Mouse (Mus musculus) neural tube, embryonic 12.5 days (tissue): Measurements from ENCODE around the gene Cnga1. TPM values are rescaled to one million over a fixed set of nuclear protein-coding genes. Genes with fewer than 3 reads are reported as not detected.
"Not testable (repeated sequence)": the region's sequence is repeated elsewhere in the genome, so short reads cannot be mapped to it uniquely, and the experiment has no call there.

Source experiments
- ATAC-seq: fragments of 200-750 bp; cut with Nextera tagmentation; 2 replicates; pipeline ENCODE4 v1.8.0; 2017; ENCODE audit warnings: low read depth, mild to moderate bottlenecking, moderate TSS enrichment, moderate library complexity; ENCODE audit not compliant: low FRiP score
- H3K27ac ChIP-seq: fragments of 300-500 bp; sonication (generic); 2 replicates; pipeline ENCODE4 v1.5.1; 2016
- H3K27me3 ChIP-seq: fragments of 300-500 bp; sonication (generic); replicated peaks from 2 replicates; pipeline ENCODE4 v1.6.1; 2016; ENCODE audit warnings: mild to moderate bottlenecking
- H3K36me3 ChIP-seq: fragments of 300-500 bp; sonication (generic); 2 replicates; pipeline ENCODE4 v1.6.1; 2016; ENCODE audit warnings: mild to moderate bottlenecking
- H3K4me1 ChIP-seq: fragments of 300-500 bp; sonication (generic); 2 replicates; pipeline ENCODE4 v1.6.1; 2016
- H3K4me2 ChIP-seq: fragments of 300-500 bp; sonication (generic); replicated peaks from 2 replicates; pipeline ENCODE4 v1.6.1; 2016; ENCODE audit warnings: mild to moderate bottlenecking
- H3K4me3 ChIP-seq: fragments of 300-500 bp; sonication (generic); 2 replicates; pipeline ENCODE4 v1.5.1; 2016
- H3K9ac ChIP-seq: fragments of 300-500 bp; sonication (generic); 2 replicates; pipeline ENCODE4 v1.6.1; 2016; ENCODE audit warnings: mild to moderate bottlenecking
- H3K9me3 ChIP-seq: fragments of 300-500 bp; sonication (generic); 2 replicates; pipeline ENCODE4 v1.6.1; 2016; ENCODE audit warnings: mild to moderate bottlenecking
- WGBS: fragments of 180-500 bp; shearing (Covaris S2); methylation state at CpG from one replicate; pipeline ENCODE4 v1.1.7; 2016; 5-methylcytosine and 5-hydroxymethylcytosine counted together
- polyA plus RNA-seq: library from polyadenylated mRNA; unstranded; fragments of >200 nt; fragmentation: Nextera tagmentation; extraction: Ambion mirVana; gene quantifications from 2 replicates; pipeline ENCODE4 v1.2.1, GENCODE M21; 2016

Cnga1 gene
- polyA plus RNA-seq, 1 experiment from 2014 or later: not detected

GRCm38 (mm10) chr5:72634791-72635271, 9.2 kb downstream of the Cnga1 start:
- Histone ChIP-seq H3K27me3 (no peaks in the 10 kb centered on the region), H3K36me3 (no peaks in the 10 kb centered on the region), H3K4me1 (no peaks in the 10 kb centered on the region), H3K9ac (no peak overlapping the region), H3K27ac (no peak overlapping the region), H3K4me3 (no peak overlapping the region), H3K9me3 (no peaks in the 10 kb centered on the region), H3K4me2 (no peak overlapping the region)
- 87% methylated on average over 9 of the region's 9 CpGs for WGBS
- ATAC-seq: no peak

- Histone ChIP-seq H3K4me3 (no peak overlapping the region), H3K27me3 (no peaks in the 10 kb centered on the region), H3K4me2 (no peak overlapping the region), H3K9me3 (no peaks in the 10 kb centered on the region), H3K4me1 (no peaks in the 10 kb centered on the region), H3K36me3 (no peaks in the 10 kb centered on the region), H3K27ac (no peak overlapping the region), H3K9ac (no peak overlapping the region)
- no peak for ATAC-seq
- 91% methylated on average over 6 of the region's 6 CpGs for WGBS
These were observed 14.0 kb downstream of the Cnga1 start for GRCm38 (mm10) chr5:72630026-72630425.

DNA sequence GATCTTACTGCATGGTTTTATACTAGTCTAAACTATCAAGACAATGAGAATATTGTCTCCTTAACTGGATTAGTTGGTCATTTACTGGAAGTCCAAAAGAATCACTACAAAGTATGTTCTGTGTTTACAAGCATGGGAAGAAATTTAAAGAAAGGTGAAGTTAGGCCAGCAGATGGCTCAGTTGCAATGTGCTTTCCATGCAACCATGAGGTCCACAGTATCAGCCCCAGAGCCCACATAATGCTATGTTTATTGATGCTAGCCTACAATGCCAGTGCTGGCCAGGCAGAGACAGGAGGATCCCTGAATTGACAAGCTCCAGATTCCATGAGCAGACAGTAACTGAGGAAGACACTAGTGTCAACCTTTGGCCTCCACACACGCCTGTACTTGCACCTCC, 23.1 kb downstream of the Cnga1 start:
- Histone ChIP-seq H3K9ac (no peak overlapping the region), H3K27ac (no peak overlapping the region), H3K9me3 (no peaks in the 10 kb centered on the region), H3K36me3 (no peaks in the 10 kb centered on the region), H3K4me1 (no peaks in the 10 kb centered on the region), H3K27me3 (no peaks in the 10 kb centered on the region), H3K4me2 (no peak overlapping the region), H3K4me3 (no peak overlapping the region)
- ATAC-seq: no peak
- 72% methylated on average over 1 of the region's 1 CpGs for WGBS

DNA sequence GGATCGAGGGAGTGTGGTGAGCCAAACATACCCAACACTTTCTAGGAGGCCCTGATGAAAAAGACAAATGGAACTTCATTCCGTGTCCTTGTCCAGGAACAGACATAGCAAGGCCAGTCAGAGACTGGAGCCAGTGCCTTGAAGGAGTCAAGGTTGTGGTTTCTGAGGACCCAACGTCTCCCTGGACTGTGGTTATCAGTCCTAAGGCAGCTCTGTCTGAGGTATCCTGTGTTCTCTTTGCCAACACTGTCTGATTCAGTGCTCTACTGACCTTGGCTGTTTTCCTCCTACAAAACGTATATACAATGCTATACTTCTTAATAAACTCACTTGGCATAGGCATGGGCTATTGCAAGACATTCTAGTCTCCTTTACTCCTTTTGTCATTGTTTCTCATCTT, 26.7 kb downstream of the Cnga1 start:
- no peaks in the 10 kb centered on the region for H3K9me3 ChIP-seq
- ATAC-seq: no peak
- H3K9ac ChIP-seq: no peak overlapping the region
- WGBS: 85% methylated on average over 4 of the region's 4 CpGs
- no peaks in the 10 kb centered on the region for H3K36me3 ChIP-seq
- no peak overlapping the region for H3K4me2 ChIP-seq
- H3K4me1 ChIP-seq: no peaks in the 10 kb centered on the region
- no peak overlapping the region for H3K4me3 ChIP-seq
- no peak overlapping the region for H3K27ac ChIP-seq
- no peaks in the 10 kb centered on the region for H3K27me3 ChIP-seq

DNA sequence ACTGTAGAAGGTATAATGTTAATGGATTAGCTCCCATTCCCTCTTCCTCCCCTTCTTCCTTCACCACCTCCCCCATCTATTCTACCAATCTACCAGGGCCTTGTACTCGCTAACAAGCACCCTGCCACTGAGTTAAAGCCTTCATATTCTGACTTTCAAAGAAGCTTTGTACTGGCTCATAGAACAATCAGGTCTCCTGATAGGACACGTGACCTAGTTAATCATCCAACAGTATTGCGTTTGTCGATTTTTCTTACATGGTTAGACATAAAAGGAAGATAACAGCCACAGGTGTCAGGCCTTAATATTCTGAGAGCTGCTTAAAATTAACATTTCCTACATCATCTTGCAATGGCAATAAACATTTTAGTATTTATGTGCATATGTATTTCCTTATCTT, 40.9 kb downstream of the Cnga1 start:
- Histone ChIP-seq H3K27me3 (no peaks in the 10 kb centered on the region), H3K4me3 (no peak overlapping the region), H3K27ac (no peak overlapping the region), H3K4me1 (no peaks in the 10 kb centered on the region), H3K36me3 (no peaks in the 10 kb centered on the region), H3K9me3 (no peaks in the 10 kb centered on the region), H3K4me2 (no peak overlapping the region), H3K9ac (no peak overlapping the region)
- 90% methylated on average over 4 of the region's 4 CpGs for WGBS
- no peak for ATAC-seq

DNA sequence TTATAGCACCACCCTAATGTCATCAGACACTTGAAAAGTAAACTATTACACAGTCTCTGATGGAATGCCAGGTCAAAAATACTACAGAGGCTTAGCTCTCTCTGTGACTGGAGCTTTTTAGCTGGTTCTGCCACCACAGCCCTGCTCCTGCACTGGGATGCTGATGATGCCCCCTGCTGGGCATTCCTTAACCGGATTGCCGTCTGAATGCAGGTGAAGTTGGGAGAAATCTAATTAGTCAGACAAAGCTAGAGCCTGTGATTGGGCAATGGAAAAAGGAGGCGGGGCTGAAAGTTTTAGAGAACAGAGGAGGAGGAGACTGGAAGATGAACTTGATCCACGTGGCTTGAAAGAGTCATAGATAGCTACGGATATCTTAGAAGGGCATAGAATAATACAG, 43.1 kb downstream of the Cnga1 start:
- Histone ChIP-seq H3K36me3 (no peaks in the 10 kb centered on the region), H3K27me3 (no peaks in the 10 kb centered on the region), H3K9ac (no peak overlapping the region), H3K4me2 (no peak overlapping the region), H3K4me3 (no peak overlapping the region), H3K9me3 (no peaks in the 10 kb centered on the region), H3K27ac (no peak overlapping the region), H3K4me1 (no peaks in the 10 kb centered on the region)
- 16% methylated on average over 5 of the region's 5 CpGs for WGBS
- ATAC-seq: no peak

GRCm38 (mm10) chr5:72587192-72587681, 56.8 kb downstream of the Cnga1 start, which contains the start of gene Gm5868:
TSS of gene Gm5868 (minus strand) at chr5:72587551.
- peak within 1 kb of the TSS; percentile 38 for H3K4me3 ChIP-seq
- peaks cover 7% of the 10 kb centered on the region for H3K27me3 ChIP-seq
- H3K36me3 ChIP-seq: no peaks in the 10 kb centered on the region
- 2% methylated on average over 37 of the region's 38 CpGs for WGBS
- no peaks in the 10 kb centered on the region for H3K9me3 ChIP-seq
- H3K4me1 ChIP-seq: 0 out of 2 replicates have a peak, but pooled peaks cover 5% of the 10 kb centered on the region
- no peak within 1 kb of the TSS for H3K27ac ChIP-seq
- H3K9ac ChIP-seq: peak within 1 kb of the TSS; percentile 40; the same call in 1 of the 2 replicates
- peak; percentile 84 for ATAC-seq
- peak within 1 kb of the TSS; percentile 69 for H3K4me2 ChIP-seq

DNA sequence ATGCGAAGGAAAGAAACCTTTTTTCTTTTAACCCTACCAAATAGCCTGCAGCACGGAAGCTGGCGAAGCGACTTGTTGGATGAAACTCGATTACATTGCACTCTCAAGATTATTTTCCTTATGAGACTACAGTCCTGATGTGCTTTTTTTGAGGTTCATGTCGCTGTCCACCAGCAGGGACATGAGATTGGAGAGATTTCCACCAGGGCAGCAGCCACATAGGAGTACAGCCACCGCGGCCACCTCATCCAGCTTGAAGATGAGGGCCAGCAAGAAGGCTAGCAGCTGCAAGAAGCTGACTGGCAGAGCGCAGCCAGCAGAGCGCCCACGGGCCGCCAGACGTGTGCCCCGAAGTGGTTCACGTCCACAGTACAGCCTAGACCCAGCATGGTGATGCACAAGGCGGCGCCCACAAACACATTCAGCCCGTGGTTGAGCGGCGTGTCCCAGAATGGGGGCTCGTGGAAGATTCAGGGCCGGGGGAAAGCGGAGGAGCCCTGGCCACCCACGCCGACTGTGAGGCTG, 57.3 kb downstream of the Cnga1 start:
- H3K27ac ChIP-seq, H3K9me3 ChIP-seq, H3K27me3 ChIP-seq, H3K4me1 ChIP-seq, H3K36me3 ChIP-seq: not testable (repeated sequence)
- peak; percentile 66 for ATAC-seq
- Histone ChIP-seq H3K4me3 (peak overlapping the region; percentile 38), H3K9ac (peak overlapping the region; percentile 40; the same call in 1 of the 2 replicates), H3K4me2 (peak overlapping the region; percentile 69)
- 47% methylated on average over 25 of the region's 25 CpGs for WGBS

DNA sequence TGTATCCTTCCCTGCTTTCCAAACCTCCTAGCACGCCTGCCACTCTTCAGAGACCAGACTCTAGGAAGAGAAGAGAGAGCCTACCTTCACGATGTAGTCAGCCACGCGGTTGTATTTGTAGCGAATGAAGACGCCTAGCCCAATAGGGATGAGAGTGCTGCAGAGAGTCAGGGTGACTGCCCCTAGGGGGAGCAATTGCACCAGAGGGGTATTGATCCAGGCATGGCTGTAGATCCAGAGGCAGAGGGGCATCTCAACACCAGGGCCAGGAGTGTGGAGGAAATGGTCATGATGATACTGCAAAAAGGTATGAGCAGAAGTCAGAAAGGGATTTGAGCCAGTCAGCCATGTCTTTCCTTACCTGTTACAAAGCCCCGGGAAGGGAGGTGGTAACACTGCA, 58.0 kb downstream of the Cnga1 start:
- H3K4me3 ChIP-seq, H3K9me3 ChIP-seq, H3K4me1 ChIP-seq, H3K27ac ChIP-seq, H3K27me3 ChIP-seq, H3K4me2 ChIP-seq, H3K9ac ChIP-seq, H3K36me3 ChIP-seq, ATAC-seq: not testable (repeated sequence)
- WGBS: 45% methylated on average over 7 of the region's 7 CpGs

- not testable (repeated sequence) for H3K27ac ChIP-seq, H3K9me3 ChIP-seq, H3K36me3 ChIP-seq, H3K4me1 ChIP-seq, H3K27me3 ChIP-seq
- ATAC-seq: peak; percentile 71
- 7% methylated on average over 19 of the region's 21 CpGs for WGBS
- H3K4me3 ChIP-seq: peak within 1 kb of the TSS; percentile 43
- peak within 1 kb of the TSS; percentile 78 for H3K4me2 ChIP-seq
- H3K9ac ChIP-seq: peak within 1 kb of the TSS; percentile 64
These were observed 63.1 kb downstream of the Cnga1 start, which contains the start of gene Zar1 for GRCm38 (mm10) chr5:72580970-72581332. TSS of gene Zar1 (minus strand) at chr5:72581254.

GRCm38 (mm10) chr5:72580088-72580969, 63.7 kb downstream of the Cnga1 start:
- H3K9me3 ChIP-seq, H3K27me3 ChIP-seq, H3K36me3 ChIP-seq, H3K4me1 ChIP-seq, H3K27ac ChIP-seq: not testable (repeated sequence)
- peak overlapping the region; percentile 64 for H3K9ac ChIP-seq
- peak overlapping the region; percentile 78 for H3K4me2 ChIP-seq
- 5% methylated on average over 69 of the region's 73 CpGs for WGBS
- ATAC-seq: peak; percentile 78
- H3K4me3 ChIP-seq: peak overlapping the region; percentile 43

DNA sequence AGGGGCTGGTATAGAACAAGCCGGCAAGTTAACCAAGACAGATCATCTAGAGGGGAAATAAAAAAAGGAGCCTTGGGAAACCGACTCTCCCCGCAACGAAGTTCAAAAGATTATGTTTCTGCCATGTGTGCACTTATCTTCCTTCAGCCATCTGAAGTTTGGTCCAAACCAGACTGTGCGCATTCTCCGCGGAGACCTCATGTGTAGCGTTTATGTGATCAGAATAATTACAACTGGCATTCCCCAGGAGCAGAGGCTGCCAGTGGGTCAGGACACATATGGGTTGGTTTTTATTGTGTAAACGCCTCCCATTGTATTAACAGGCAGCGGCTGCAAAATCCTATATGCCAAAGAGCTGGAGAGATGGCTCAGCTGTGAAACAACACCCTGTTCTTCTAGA, 64.5 kb downstream of the Cnga1 start:
- H3K4me2 ChIP-seq: peak overlapping the region; percentile 78
- ATAC-seq, H3K4me1 ChIP-seq, H3K9me3 ChIP-seq, H3K4me3 ChIP-seq, H3K27me3 ChIP-seq, H3K27ac ChIP-seq, H3K9ac ChIP-seq, H3K36me3 ChIP-seq: not testable (repeated sequence)
- WGBS: 37% methylated on average over 10 of the region's 10 CpGs
